Mouse (Mus musculus) stomach, embryonic 16.5 days (tissue): ENCODE results near the gene Prmt1. TPM values are rescaled to one million over a fixed set of nuclear protein-coding genes. Genes with fewer than 3 reads are reported as not detected.
A peak's percentile ranks its signal among the peaks of the same experiment; 100 is the strongest.

Experiments used
- ATAC-seq: fragments of 200-750 bp; cut with Nextera tagmentation; 2 replicates; pipeline ENCODE4 v1.8.0; 2017; ENCODE audit warnings: moderate number of reproducible peaks, moderate TSS enrichment; ENCODE audit not compliant: insufficient read depth, low FRiP score
- H3K27ac ChIP-seq: fragments of 300-500 bp; sonication (generic); 2 replicates; pipeline ENCODE4 v1.5.1; 2014; ENCODE audit warnings: low read length
- H3K27me3 ChIP-seq: fragments of 300-500 bp; sonication (generic); 2 replicates; pipeline ENCODE4 v1.6.1; 2014; ENCODE audit warnings: low read length, control low read depth, mixed read lengths; ENCODE audit not compliant: control insufficient read depth, insufficient read depth
- H3K36me3 ChIP-seq: fragments of 300-500 bp; sonication (generic); 2 replicates; pipeline ENCODE4 v1.6.1; 2014; ENCODE audit warnings: low read length; ENCODE audit not compliant: control insufficient read depth, insufficient read depth
- H3K4me1 ChIP-seq: fragments of 300-500 bp; sonication (generic); 2 replicates; pipeline ENCODE4 v1.6.1; 2014; ENCODE audit warnings: low read length, control low read depth, mixed read lengths; ENCODE audit not compliant: control insufficient read depth, insufficient read depth
- H3K4me2 ChIP-seq: fragments of 300-500 bp; sonication (generic); 2 replicates; pipeline ENCODE4 v1.6.1; 2014; ENCODE audit warnings: low read depth, low read length, mixed read lengths
- H3K4me3 ChIP-seq: fragments of 300-500 bp; sonication (generic); replicated peaks from 2 replicates; pipeline ENCODE4 v1.5.1; 2014; ENCODE audit warnings: mild to moderate bottlenecking, low read length
- H3K9ac ChIP-seq: fragments of 300-500 bp; sonication (generic); 2 replicates; pipeline ENCODE4 v1.6.1; 2014; ENCODE audit warnings: low read length
- H3K9me3 ChIP-seq: fragments of 300-500 bp; sonication (generic); replicated peaks from 2 replicates; pipeline ENCODE4 v1.6.1; 2016; ENCODE audit warnings: low read length, control low read depth; ENCODE audit not compliant: control insufficient read depth
- WGBS: fragments of 180-500 bp; shearing (Covaris S2); extraction: QIAGEN DNeasy Blood & Tissue Kit; methylation state at CpG from one replicate; pipeline ENCODE4 v1.1.7; 2014; 5-methylcytosine and 5-hydroxymethylcytosine counted together
- polyA plus RNA-seq: library from polyadenylated mRNA; unstranded; fragments of >200 nt; fragmentation: Nextera tagmentation; extraction: Ambion mirVana; gene quantifications from 2 replicates; pipeline ENCODE4 v1.2.1, GENCODE M21; 2015

Prmt1 gene
- polyA plus RNA-seq: 302 and 324 TPM in 2 replicates

- H3K9ac ChIP-seq: peak within 1 kb of the TSS; percentile 98
- H3K4me1 ChIP-seq: peaks cover 24% of the 10 kb centered on the region
- peak within 1 kb of the TSS; percentile 97 for H3K4me3 ChIP-seq
- peaks cover 8% of the 10 kb centered on the region; the same call in 1 of the 2 replicates for H3K36me3 ChIP-seq
- H3K27me3 ChIP-seq: no peaks in the 10 kb centered on the region
- peak; percentile 97 for ATAC-seq
- H3K4me2 ChIP-seq: peak within 1 kb of the TSS; percentile 56
- peak within 1 kb of the TSS; percentile 96 for H3K27ac ChIP-seq
- under 1% methylated on average over 37 of the region's 42 CpGs for WGBS
- H3K9me3 ChIP-seq: no peaks in the 10 kb centered on the region
Measured at GRCm38 (mm10) chr7:44986192-44986878, at the start of gene Prmt1. TSS of gene Prmt1 (minus strand) at chr7:44986568.

- H3K4me1 ChIP-seq: no peaks in the 10 kb centered on the region
- ATAC-seq: no peak
Measured at GRCm38 (mm10) chr7:45035631-45036030, 49.3 kb upstream of the Prmt1 start.

GRCm38 (mm10) chr7:45033722-45034359 lies 47.5 kb upstream of the Prmt1 start:
- WGBS: 94% methylated on average over 19 of the region's 19 CpGs
- no peak overlapping the region for H3K4me3 ChIP-seq
- no peak for ATAC-seq
- H3K4me2 ChIP-seq: no peak overlapping the region
- H3K27ac ChIP-seq: no peak overlapping the region
- peaks cover 53% of the 10 kb centered on the region for H3K36me3 ChIP-seq
- no peaks in the 10 kb centered on the region for H3K9me3 ChIP-seq
- H3K27me3 ChIP-seq: no peaks in the 10 kb centered on the region
- H3K9ac ChIP-seq: no peak overlapping the region
- H3K4me1 ChIP-seq: no peaks in the 10 kb centered on the region

More at GRCm38 (mm10) chr7:45035631-45036030, 49.3 kb upstream of the Prmt1 start:
- Histone ChIP-seq H3K9ac (no peak overlapping the region), H3K4me3 (no peak overlapping the region), H3K4me2 (no peak overlapping the region), H3K36me3 (peaks cover 62% of the 10 kb centered on the region), H3K27ac (no peak overlapping the region), H3K9me3 (no peaks in the 10 kb centered on the region), H3K27me3 (no peaks in the 10 kb centered on the region)
- WGBS: 81% methylated on average over 3 of the region's 3 CpGs

GRCm38 (mm10) chr7:45030857-45031256 lies 44.5 kb upstream of the Prmt1 start:
- H3K36me3 ChIP-seq: peaks cover 43% of the 10 kb centered on the region
- WGBS: 98% methylated on average over 8 of the region's 8 CpGs
- H3K9me3 ChIP-seq: no peaks in the 10 kb centered on the region
- no peak for ATAC-seq
- H3K9ac ChIP-seq: no peak overlapping the region
- no peaks in the 10 kb centered on the region for H3K27me3 ChIP-seq
- no peak overlapping the region for H3K4me3 ChIP-seq
- no peak overlapping the region for H3K4me2 ChIP-seq
- H3K27ac ChIP-seq: no peak overlapping the region
- no peaks in the 10 kb centered on the region for H3K4me1 ChIP-seq

- Histone ChIP-seq H3K36me3 (peaks cover 36% of the 10 kb centered on the region), H3K4me2 (no peak overlapping the region), H3K27me3 (no peaks in the 10 kb centered on the region), H3K4me3 (no peak overlapping the region), H3K9me3 (no peaks in the 10 kb centered on the region), H3K9ac (no peak overlapping the region), H3K27ac (no peak overlapping the region), H3K4me1 (no peaks in the 10 kb centered on the region)
- 93% methylated on average over 6 of the region's 6 CpGs for WGBS
- ATAC-seq: no peak
Measured at GRCm38 (mm10) chr7:45029995-45030394, 43.6 kb upstream of the Prmt1 start.

GRCm38 (mm10) chr7:45028351-45028750 lies 42.0 kb upstream of the Prmt1 start:
- Histone ChIP-seq H3K9me3 (no peaks in the 10 kb centered on the region), H3K9ac (no peak overlapping the region), H3K36me3 (peaks cover 20% of the 10 kb centered on the region; the same call in 1 of the 2 replicates), H3K27ac (no peak overlapping the region), H3K4me1 (no peaks in the 10 kb centered on the region), H3K4me3 (no peak overlapping the region), H3K27me3 (no peaks in the 10 kb centered on the region), H3K4me2 (no peak overlapping the region)
- WGBS: 87% methylated on average over 11 of the region's 11 CpGs
- no peak for ATAC-seq

GRCm38 (mm10) chr7:45027761-45028160 lies 41.4 kb upstream of the Prmt1 start:
- WGBS: 77% methylated on average over 9 of the region's 9 CpGs
- no peak for ATAC-seq
- H3K36me3 ChIP-seq: peaks cover 17% of the 10 kb centered on the region; the same call in 1 of the 2 replicates

GRCm38 (mm10) chr7:45026256-45026655 lies 39.9 kb upstream of the Prmt1 start:
- no peak overlapping the region for H3K4me3 ChIP-seq
- H3K27me3 ChIP-seq: no peaks in the 10 kb centered on the region
- H3K9me3 ChIP-seq: no peaks in the 10 kb centered on the region
- H3K27ac ChIP-seq: 0 out of 2 replicates have a peak overlapping the region, but pooled peaks have one; percentile 2
- no peak overlapping the region for H3K9ac ChIP-seq
- H3K36me3 ChIP-seq: peaks cover 10% of the 10 kb centered on the region; the same call in 1 of the 2 replicates
- no peak overlapping the region for H3K4me2 ChIP-seq
- WGBS: 63% methylated on average over 2 of the region's 2 CpGs
- ATAC-seq: no peak
- H3K4me1 ChIP-seq: no peaks in the 10 kb centered on the region

More at GRCm38 (mm10) chr7:45027761-45028160, 41.4 kb upstream of the Prmt1 start:
- no peaks in the 10 kb centered on the region for H3K4me1 ChIP-seq
- H3K9me3 ChIP-seq: no peaks in the 10 kb centered on the region
- no peak overlapping the region for H3K4me3 ChIP-seq
- H3K9ac ChIP-seq: no peak overlapping the region
- H3K27ac ChIP-seq: no peak overlapping the region
- no peaks in the 10 kb centered on the region for H3K27me3 ChIP-seq
- no peak overlapping the region for H3K4me2 ChIP-seq

- H3K36me3 ChIP-seq: peaks cover 7% of the 10 kb centered on the region; the same call in 1 of the 2 replicates
- no peaks in the 10 kb centered on the region for H3K9me3 ChIP-seq
- H3K27me3 ChIP-seq: no peaks in the 10 kb centered on the region
- peak overlapping the region; percentile 2; the same call in 1 of the 2 replicates for H3K27ac ChIP-seq
- no peak for ATAC-seq
- no peak overlapping the region for H3K9ac ChIP-seq
- WGBS: 65% methylated on average over 8 of the region's 8 CpGs
- no peak overlapping the region for H3K4me3 ChIP-seq
- no peaks in the 10 kb centered on the region for H3K4me1 ChIP-seq
- H3K4me2 ChIP-seq: no peak overlapping the region
Measured at GRCm38 (mm10) chr7:45025601-45026220, 39.3 kb upstream of the Prmt1 start.
